Mouse (Mus musculus) bone marrow, adult 2 months (tissue): ENCODE data around the gene Tssk4.

ENCODE experiments used
- CTCF ChIP-seq: fragments of 200-500 bp; IDR thresholded peaks from 2 replicates; pipeline ENCODE4 v1.5.1; 2011; ENCODE audit warnings: low read length, control low read depth; ENCODE audit not compliant: control insufficient read depth, insufficient read depth
- POLR2A ChIP-seq: fragments of 200-500 bp; IDR thresholded peaks from 2 replicates; pipeline ENCODE4 v1.6.1; 2011; ENCODE audit warnings: low read depth, mild to moderate bottlenecking, control low read depth, low read length, borderline replicate concordance; ENCODE audit not compliant: control insufficient read depth

- TF ChIP-seq CTCF (no peak), POLR2A (no peak)
These were observed 1.5 kb downstream of the Tssk4 start for GRCm38 (mm10) chr14:55651528-55651927.
